Mouse (Mus musculus) B cell, adult (primary cell): Measurements from ENCODE around the gene Rfxap. TPM values are rescaled to one million over a fixed set of nuclear protein-coding genes. Genes with fewer than 3 reads are reported as not detected.

Experiments
- total RNA-seq: library from RNA; stranded (reverse); gene quantifications from 4 replicates; pipeline ENCODE4 v1.2.4, GENCODE M21; 2023; ENCODE audit not compliant: inconsistent age

Gene Rfxap
- 24.0 to 34.0 TPM (median 27.0 TPM) in 4 replicates for total RNA-seq

DNA sequence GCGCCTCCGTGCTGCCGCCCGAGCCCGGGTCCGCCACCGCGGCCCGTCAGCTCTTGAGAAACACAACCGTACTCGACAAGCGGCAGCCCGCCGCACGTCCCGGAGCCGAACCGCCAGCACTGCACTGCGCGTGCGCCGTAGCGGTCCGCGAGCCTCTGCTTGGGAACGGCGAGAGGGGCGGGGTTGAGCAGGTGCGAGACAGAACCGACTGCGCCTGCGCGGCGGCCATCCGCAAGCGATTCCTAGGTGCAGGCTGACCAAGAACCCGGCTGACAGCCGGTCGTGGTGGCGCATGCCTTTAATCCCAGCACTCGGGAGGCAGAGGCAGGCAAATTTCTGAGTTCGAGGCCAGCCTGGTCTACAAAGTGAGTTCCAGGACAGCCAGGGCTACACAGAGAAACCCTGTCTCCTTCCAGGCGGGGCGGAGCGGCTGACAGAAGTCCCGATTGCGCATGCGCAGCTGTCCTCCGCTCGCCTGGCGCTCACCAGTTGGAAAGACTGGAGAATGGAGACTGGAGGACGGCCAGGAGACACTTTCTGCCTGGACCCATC is at the start of gene Rfxap:
Gene Rfxap, minus strand, starts transcription at position 126 of the 552 bp plus-strand sequence.

DNA sequence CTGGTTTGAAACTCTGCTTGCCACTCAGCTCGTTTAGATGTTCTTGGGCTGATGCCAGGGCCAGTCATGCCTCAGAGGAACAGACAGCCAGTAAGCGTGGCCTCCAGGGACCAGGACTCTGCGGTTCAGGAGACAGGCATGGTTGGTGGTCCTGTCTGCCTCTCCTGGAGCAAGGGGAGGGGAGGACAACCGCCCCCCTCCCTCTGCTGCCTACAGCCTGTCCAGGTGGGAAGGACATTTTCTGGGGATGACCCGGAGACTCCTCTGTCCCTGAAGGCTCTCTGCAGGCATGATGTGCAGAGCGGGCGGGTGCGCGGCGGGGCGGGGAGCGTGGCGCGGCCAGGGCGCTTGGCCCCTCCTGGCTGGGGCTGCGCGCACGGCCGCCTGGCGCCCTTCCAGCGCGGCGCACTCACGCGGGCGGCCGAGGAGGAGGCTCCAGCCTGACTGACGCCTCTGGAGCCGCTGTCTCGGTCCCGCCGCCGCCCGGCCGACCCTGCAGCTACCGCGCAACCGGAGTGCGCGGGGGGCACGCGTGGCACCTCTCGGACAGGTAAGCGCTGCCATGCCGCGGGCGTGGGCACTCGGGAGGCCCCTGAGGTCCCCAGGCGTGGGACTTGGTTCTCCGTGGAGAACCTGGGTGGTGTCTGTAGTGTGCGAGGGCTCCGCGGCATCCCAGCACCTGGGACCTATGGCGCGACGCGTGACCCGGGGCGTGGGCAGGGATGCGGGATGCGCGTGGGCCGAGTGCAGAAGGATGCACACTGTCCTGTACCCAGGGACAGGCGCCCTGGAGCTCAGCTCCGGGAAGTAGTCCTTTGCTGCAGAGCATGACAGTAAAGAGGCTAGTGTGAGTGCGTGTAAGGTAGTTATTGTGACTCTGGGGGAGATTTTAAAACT is 52.2 kb downstream of the Rfxap start, which contains the start of gene Smad9:
Gene Smad9, plus strand, starts transcription at position 438 of the 897 bp plus-strand sequence.

Other genes starting within 250 kb of the Rfxap start
- gene Supt20, start 115.0 kb downstream of the Rfxap start, total RNA-seq = 165 to 189 TPM (median 181 TPM) in 4 replicates
- gene Gm21958, start 93.4 kb downstream of the Rfxap start, total RNA-seq = not detected in 4 replicates
- 70.7 to 102 TPM (median 82.3 TPM) in 4 replicates for gene Exosc8, start 72.4 kb downstream of the Rfxap start, total RNA-seq
- gene Alg5, start 72.3 kb downstream of the Rfxap start, total RNA-seq = 15.1 to 22.8 TPM (median 19.3 TPM) in 4 replicates
- gene Smad9, start 52.2 kb downstream of the Rfxap start, total RNA-seq = not detected in 4 replicates
- not detected in 4 replicates for gene Sertm1, start 108.1 kb upstream of the Rfxap start, total RNA-seq
- not detected in 4 replicates for gene Ccna1, start 247.7 kb upstream of the Rfxap start, total RNA-seq